Mouse (Mus musculus): ENCODE measurements around the gene Rabac1. TPM values are rescaled to one million over a fixed set of nuclear protein-coding genes. Genes with fewer than 3 reads are reported as not detected.

Rabac1 gene
- polyA plus RNA-seq, 1 experiment from 2014 or later, result 302 TPM

DNA sequence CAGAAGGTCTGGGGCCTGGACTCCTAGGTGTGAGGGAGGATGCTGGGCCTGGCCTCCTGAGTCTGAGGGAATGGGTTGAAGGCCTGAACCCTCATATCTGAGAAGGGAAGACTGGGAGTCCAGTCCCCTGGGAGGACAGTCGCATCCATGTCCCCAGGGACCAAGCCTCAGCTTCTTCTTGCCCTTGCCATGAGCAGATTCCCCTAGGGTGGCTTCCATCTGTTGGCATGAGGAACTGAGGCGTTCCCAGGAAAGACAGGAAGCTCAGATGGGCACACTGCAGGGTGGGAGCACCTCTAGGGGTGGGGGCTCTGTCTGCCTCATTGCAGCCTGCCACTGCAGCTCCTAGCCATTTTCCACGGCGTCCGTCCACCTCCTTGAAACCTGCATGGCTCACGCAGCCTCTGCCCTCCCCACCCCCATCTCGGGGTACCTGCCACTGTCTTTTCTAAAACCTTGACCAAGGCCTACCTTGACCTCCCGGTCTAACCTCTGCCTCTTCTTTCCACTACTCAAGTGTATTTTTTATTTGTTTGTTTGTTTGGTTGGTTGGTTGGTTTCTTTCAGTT, 31.4 kb upstream of the Rabac1 start:
- H3K4me1 ChIP-seq (replicated peaks), result peaks cover 58% of the 10 kb centered on the region
- H3K4me3 ChIP-seq, result peak overlapping the region; percentile 75
- no peaks in the 10 kb centered on the region for H3K9me3 ChIP-seq
- ATAC-seq (ENCODE audit: low FRiP score, low read depth), result no peak
- no peaks in the 10 kb centered on the region for H3K27me3 ChIP-seq
- H3K9ac ChIP-seq, result peak overlapping the region; percentile 94
- peak overlapping the region; percentile 79 for H3K4me2 ChIP-seq
- WGBS, result 71% methylated on average over 8 of the region's 8 CpGs
- peak overlapping the region; percentile 94 for H3K27ac ChIP-seq (replicated peaks)
- H3K36me3 ChIP-seq, result peaks cover 18% of the 10 kb centered on the region

DNA sequence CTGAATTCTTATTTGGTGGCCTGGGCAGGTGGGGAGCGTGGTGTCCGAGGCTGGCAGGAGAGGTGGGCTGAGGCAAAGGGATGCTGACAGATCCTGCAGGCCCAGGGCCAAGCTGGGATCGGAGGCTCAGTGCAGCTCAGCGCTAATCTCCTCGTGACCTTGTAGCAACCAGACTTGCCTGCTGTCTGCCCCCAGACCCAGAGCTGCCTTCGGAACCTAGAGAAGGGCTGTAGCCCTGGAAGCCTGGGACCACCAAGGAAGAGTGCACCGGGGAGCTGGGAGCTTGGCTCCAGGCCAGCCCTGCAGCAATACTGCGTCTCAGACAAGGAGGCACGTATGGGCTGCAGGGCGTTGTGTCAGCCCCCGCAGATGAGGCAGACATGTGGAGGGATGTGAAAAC, 30.7 kb upstream of the Rabac1 start:
- H3K9me3 ChIP-seq, result no peaks in the 10 kb centered on the region
- peak overlapping the region; percentile 94 for H3K9ac ChIP-seq
- H3K4me1 ChIP-seq (replicated peaks), result peaks cover 52% of the 10 kb centered on the region
- peak overlapping the region; percentile 79 for H3K4me2 ChIP-seq
- H3K27me3 ChIP-seq, result no peaks in the 10 kb centered on the region
- 35% methylated on average over 11 of the region's 11 CpGs for WGBS
- peak overlapping the region; percentile 75 for H3K4me3 ChIP-seq
- ATAC-seq (ENCODE audit: low FRiP score, low read depth), result no peak
- H3K36me3 ChIP-seq, result peaks cover 23% of the 10 kb centered on the region
- peak overlapping the region; percentile 38 for H3K27ac ChIP-seq (replicated peaks)

DNA sequence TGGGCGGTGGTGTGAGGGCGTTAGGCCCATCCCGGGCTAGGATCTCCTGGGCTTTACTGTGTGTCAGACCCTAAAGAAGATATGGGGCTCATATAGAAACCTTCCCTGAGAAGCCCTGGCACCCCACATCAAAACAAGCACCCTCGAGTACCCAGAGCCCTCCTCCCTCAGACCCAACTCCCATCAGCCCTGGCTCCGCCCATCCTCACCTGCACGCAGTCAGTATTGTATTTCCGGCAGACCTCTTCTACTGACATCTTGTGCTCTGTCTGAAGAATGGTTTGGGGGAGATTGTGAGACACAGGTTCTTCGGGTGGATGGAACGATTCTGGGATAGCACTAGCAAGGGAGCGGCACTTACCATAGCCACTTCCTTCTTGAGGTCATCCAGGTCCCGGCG, 28.2 kb upstream of the Rabac1 start:
- WGBS, result 78% methylated on average over 12 of the region's 12 CpGs
- H3K4me3 ChIP-seq, result no peak overlapping the region
- H3K4me1 ChIP-seq (replicated peaks), result peaks cover 28% of the 10 kb centered on the region
- H3K27ac ChIP-seq (replicated peaks), result no peak overlapping the region
- no peaks in the 10 kb centered on the region for H3K27me3 ChIP-seq
- ATAC-seq (ENCODE audit: low FRiP score, low read depth), result no peak
- no peak overlapping the region for H3K9ac ChIP-seq
- H3K9me3 ChIP-seq, result no peaks in the 10 kb centered on the region
- H3K36me3 ChIP-seq, result peaks cover 43% of the 10 kb centered on the region
- no peak overlapping the region for H3K4me2 ChIP-seq

DNA sequence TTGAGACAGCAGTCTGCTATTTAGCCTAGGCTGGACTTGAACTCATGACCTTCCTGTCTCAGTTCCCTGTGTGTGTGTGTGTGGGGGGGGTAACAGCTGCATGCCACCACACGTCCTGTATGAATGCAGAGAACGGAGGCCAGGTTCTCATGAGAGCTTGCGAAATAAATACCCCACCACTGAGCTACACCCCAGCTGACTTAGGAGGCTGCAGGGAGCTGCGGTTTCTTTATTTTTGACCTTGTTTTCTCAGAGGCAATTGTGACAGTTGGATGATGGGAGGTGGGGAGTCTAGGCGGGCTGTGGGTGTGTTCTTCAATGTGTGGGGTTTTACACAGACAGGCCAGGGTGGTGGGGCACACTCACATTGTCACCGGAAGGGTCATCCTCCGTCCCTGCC, 27.7 kb upstream of the Rabac1 start:
- Histone ChIP-seq H3K27ac (replicated peaks) (no peak overlapping the region), H3K9me3 (no peaks in the 10 kb centered on the region), H3K4me1 (replicated peaks) (peaks cover 28% of the 10 kb centered on the region), H3K36me3 (peaks cover 48% of the 10 kb centered on the region), H3K4me3 (no peak overlapping the region), H3K4me2 (no peak overlapping the region), H3K27me3 (no peaks in the 10 kb centered on the region), H3K9ac (no peak overlapping the region)
- WGBS, result 78% methylated on average over 7 of the region's 7 CpGs
- ATAC-seq (ENCODE audit: low FRiP score, low read depth), result no peak

DNA sequence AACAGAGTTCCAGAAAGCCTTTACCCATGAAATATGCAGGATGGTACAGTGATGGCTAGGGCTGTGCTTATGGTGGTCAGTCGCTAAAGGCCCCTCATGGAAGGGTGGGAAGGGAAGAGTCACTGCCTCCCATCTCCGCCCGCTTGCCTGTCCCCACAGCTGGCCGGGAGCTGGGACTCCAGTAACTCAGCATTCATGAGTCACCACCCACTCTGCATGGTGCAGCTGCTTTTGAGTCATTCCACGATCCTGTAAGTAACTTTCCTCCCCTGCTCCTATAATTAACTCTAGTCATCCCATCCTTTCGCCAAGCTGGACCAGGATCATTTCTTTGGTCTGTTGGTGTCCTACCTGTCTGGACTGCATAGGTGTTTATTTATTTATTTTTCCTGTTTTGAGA, 20.5 kb upstream of the Rabac1 start:
- ATAC-seq (ENCODE audit: low FRiP score, low read depth), result no peak
- Histone ChIP-seq H3K4me1 (replicated peaks) (no peaks in the 10 kb centered on the region), H3K9me3 (no peaks in the 10 kb centered on the region), H3K4me2 (no peak overlapping the region), H3K27me3 (no peaks in the 10 kb centered on the region), H3K9ac (no peak overlapping the region), H3K27ac (replicated peaks) (no peak overlapping the region), H3K36me3 (peaks cover 90% of the 10 kb centered on the region), H3K4me3 (no peak overlapping the region)
- WGBS, result 79% methylated on average over 6 of the region's 6 CpGs

DNA sequence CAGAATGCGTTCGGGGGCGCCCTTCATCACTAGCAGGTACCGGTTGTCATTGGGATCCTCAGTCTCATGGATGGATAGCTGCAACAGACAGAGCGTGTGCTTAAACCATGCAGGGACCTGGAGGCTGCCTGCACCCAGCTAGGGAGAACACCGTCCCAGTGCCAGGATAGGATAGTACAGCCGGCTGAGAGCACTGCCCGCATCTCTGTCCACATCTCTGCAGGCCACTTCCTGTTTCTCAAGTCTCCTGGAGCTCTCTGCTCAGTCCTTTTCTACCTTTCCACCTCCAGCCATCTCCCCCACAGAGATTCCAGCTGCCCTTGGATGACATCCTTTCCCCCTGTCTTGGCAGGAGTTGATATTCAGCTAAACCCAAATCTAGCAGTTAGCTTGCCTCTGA, 17.9 kb upstream of the Rabac1 start:
- no peak for ATAC-seq (ENCODE audit: low FRiP score, low read depth)
- Histone ChIP-seq H3K27me3 (no peaks in the 10 kb centered on the region), H3K36me3 (peaks cover 93% of the 10 kb centered on the region), H3K4me1 (replicated peaks) (no peaks in the 10 kb centered on the region), H3K9ac (no peak overlapping the region), H3K9me3 (no peaks in the 10 kb centered on the region), H3K4me3 (no peak overlapping the region), H3K27ac (replicated peaks) (no peak overlapping the region), H3K4me2 (no peak overlapping the region)
- WGBS, result 83% methylated on average over 8 of the region's 8 CpGs

DNA sequence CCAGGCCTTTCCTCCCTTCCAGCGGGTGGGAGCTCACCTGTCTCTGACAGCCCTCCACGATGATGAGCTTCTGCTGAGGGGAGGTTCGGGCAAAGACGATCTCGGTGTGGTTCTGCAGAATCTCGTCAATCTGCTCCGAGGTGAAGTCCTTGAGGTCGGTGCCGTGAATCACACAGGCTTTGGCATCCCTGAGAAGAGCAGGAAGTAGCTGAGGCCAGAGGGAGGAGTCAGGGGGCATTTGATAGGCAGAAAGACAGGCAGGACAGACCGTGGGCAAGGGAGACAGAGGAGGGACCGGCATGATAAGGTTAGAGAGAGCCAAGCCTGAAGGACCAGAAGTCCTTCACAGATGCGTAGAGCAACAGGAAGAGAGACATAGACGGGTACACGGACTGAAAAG, 15.4 kb upstream of the Rabac1 start:
- H3K36me3 ChIP-seq, result peaks cover 92% of the 10 kb centered on the region
- 0 out of 2 replicates have a peak, but pooled peaks have one; percentile 8 for ATAC-seq (ENCODE audit: low FRiP score, low read depth)
- no peaks in the 10 kb centered on the region for H3K9me3 ChIP-seq
- 90% methylated on average over 14 of the region's 14 CpGs for WGBS
- H3K4me2 ChIP-seq, result no peak overlapping the region
- no peaks in the 10 kb centered on the region for H3K4me1 ChIP-seq (replicated peaks)
- H3K27me3 ChIP-seq, result no peaks in the 10 kb centered on the region
- no peak overlapping the region for H3K9ac ChIP-seq
- no peak overlapping the region for H3K4me3 ChIP-seq
- H3K27ac ChIP-seq (replicated peaks), result no peak overlapping the region

DNA sequence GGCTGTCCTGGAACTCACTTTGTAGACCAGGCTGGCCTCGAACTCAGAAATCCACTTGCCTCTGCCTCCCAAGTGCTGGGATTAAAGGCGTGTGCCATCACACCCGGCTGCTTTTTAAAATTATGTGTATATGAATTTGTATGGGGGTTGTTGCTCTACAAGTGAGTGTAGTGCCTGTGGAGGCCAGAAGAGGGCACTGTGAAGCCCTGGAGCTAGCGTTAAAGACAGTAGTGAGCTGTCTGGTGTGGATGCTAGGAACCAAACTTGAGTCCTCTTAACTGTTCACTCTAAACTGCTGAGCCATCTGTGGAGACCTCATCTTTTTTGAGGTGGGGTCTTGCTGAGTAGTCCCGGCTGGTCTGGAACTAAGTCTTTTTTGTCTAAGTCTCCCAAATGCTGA, 13.2 kb upstream of the Rabac1 start:
- no peak overlapping the region for H3K9ac ChIP-seq
- H3K27me3 ChIP-seq, result no peaks in the 10 kb centered on the region
- H3K27ac ChIP-seq (replicated peaks), result no peak overlapping the region
- no peak overlapping the region for H3K4me3 ChIP-seq
- H3K9me3 ChIP-seq, result no peaks in the 10 kb centered on the region
- ATAC-seq (ENCODE audit: low FRiP score, low read depth), result no peak
- H3K36me3 ChIP-seq, result peaks cover 97% of the 10 kb centered on the region
- no peak overlapping the region for H3K4me2 ChIP-seq
- WGBS, result 72% methylated on average over 5 of the region's 5 CpGs
- no peaks in the 10 kb centered on the region for H3K4me1 ChIP-seq (replicated peaks)

DNA sequence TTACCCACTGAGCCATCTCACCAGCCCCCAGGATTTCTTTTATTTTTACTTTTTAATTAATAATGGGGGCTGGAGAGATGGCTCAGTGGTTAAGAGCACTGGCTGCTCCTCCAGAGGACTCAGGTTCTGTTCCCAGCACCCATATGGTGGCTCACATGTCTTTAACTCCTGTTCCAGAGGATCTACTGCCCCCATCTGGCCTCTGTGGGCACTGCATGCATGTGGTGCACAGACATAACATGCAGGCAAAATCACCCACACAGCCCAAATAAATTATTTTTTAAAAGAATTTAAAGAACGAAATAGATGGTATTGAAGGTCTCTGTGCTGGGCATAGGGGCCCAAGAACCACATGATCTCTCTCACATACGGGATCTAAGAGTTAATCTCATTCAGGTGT, 11.8 kb upstream of the Rabac1 start:
- 94% methylated on average over 2 of the region's 2 CpGs for WGBS
- H3K4me1 ChIP-seq (replicated peaks), result no peaks in the 10 kb centered on the region

DNA sequence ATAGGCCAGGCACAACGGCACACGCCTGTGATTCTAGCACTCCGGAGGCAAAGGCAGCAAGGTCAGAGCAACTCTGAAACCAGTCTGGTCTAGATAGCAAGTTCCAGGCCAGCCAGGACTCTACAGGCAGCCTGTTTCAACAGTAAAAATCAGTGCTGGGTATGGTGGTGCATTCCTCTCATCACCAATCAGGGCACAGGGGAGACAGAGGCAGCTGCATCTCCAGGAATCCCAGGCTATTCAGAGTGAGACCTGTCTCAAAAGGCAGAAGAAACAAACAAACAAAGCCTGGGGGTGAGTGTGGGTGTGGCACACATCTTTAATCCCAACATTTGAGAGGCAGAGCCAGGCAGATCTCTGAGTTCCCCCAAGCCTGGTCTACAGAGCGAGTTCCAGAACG, 10.8 kb upstream of the Rabac1 start:
- H3K9ac ChIP-seq, result no peak overlapping the region
- 86% methylated on average over 5 of the region's 5 CpGs for WGBS

More for the DNA sequence above, 11.8 kb upstream of the Rabac1 start:
- no peak overlapping the region for H3K4me2 ChIP-seq
- peaks cover 97% of the 10 kb centered on the region for H3K36me3 ChIP-seq
- H3K4me3 ChIP-seq, result no peak overlapping the region
- H3K9ac ChIP-seq, result no peak overlapping the region
- no peaks in the 10 kb centered on the region for H3K27me3 ChIP-seq
- H3K9me3 ChIP-seq, result no peaks in the 10 kb centered on the region
- no peak for ATAC-seq (ENCODE audit: low FRiP score, low read depth)
- H3K27ac ChIP-seq (replicated peaks), result no peak overlapping the region

DNA sequence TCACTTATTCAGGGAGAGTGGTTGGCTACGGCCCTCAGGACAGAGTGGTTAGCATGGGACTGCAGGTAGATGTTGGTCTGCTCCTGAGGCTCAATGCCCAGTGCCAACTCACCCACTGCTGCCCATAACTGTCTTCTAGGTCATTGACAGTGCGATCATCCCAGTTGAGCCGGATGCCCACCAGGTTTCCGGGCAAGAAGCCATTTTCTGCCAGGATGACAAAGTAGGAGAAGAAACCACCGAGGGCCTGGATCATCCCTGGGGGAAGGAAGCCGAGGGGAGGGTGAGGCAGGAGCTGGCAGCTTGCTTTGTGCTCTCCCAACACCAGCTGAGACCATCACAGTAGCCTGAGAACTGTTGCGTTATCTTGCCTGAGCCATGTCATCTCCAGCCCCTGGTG, 7.9 kb upstream of the Rabac1 start:
- Histone ChIP-seq H3K4me3 (no peak overlapping the region), H3K27me3 (no peaks in the 10 kb centered on the region), H3K9me3 (no peaks in the 10 kb centered on the region), H3K27ac (replicated peaks) (no peak overlapping the region), H3K4me2 (no peak overlapping the region), H3K36me3 (peaks cover 81% of the 10 kb centered on the region), H3K4me1 (replicated peaks) (no peaks in the 10 kb centered on the region), H3K9ac (no peak overlapping the region)
- ATAC-seq (ENCODE audit: low FRiP score, low read depth), result no peak
- WGBS, result 71% methylated on average over 7 of the region's 7 CpGs

More for the DNA sequence above, 10.8 kb upstream of the Rabac1 start:
- Histone ChIP-seq H3K4me3 (no peak overlapping the region), H3K27ac (replicated peaks) (no peak overlapping the region), H3K4me1 (replicated peaks) (no peaks in the 10 kb centered on the region), H3K36me3 (peaks cover 98% of the 10 kb centered on the region), H3K27me3 (no peaks in the 10 kb centered on the region), H3K9me3 (no peaks in the 10 kb centered on the region), H3K4me2 (no peak overlapping the region)
- no peak for ATAC-seq (ENCODE audit: low FRiP score, low read depth)

DNA sequence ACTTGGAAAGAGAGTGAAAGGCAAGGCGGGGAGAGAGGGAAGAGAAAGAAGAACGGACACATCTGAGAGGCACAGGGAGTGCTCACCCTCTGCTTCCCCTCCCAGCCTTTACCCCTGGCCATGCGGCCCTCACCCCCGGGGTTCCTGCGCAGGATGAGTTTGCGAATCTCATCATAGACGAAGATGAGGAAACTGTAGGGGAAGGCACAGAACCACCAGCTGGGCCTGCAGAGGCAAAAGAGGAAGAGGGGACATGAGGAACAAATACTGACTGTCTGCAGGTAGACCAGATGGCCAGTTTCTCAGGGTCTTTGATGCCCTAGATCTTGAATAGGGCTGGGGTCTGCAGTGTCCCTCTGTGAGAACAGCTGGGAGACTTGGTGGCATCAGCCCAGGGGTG, 6.2 kb upstream of the Rabac1 start:
- no peaks in the 10 kb centered on the region for H3K4me1 ChIP-seq (replicated peaks)
- no peaks in the 10 kb centered on the region for H3K9me3 ChIP-seq
- H3K4me2 ChIP-seq, result no peak overlapping the region
- no peak overlapping the region for H3K27ac ChIP-seq (replicated peaks)
- H3K36me3 ChIP-seq, result peaks cover 67% of the 10 kb centered on the region
- no peaks in the 10 kb centered on the region for H3K27me3 ChIP-seq
- no peak overlapping the region for H3K9ac ChIP-seq
- no peak overlapping the region for H3K4me3 ChIP-seq
- WGBS, result 88% methylated on average over 7 of the region's 7 CpGs
- no peak for ATAC-seq (ENCODE audit: low FRiP score, low read depth)

DNA sequence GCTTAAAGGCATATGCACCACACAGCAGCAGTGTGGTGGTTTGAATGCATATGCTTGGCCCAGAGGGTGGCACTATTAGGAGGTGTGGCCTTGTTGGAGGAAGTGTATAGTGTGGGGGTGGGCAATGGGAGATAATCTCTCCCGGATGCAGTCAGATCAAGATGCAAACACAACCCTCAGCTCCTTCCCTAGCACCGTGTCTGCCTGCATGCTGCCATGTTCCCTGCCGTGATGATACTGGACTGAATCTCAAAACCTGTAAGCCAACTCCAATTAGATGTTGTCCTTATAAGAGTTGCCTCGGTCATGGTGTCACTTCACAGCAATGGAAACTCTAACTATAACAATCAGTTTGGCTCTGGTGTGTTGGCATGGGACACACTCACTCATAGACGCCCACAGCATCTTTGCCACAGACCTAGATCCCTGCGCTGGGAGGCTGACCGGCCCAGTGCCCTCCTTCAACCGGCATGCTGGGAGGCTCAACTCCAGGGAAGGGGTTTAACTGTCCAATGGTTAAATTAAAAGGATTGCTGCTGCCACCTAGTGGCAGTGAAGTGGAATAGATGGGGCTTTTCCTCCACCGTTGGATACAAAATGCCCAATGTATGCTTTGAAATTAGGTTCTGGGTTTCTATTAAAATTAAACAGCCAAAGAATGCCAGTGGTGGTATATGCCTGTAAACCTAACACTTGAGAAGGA, 2.5 kb upstream of the Rabac1 start:
- WGBS, result 32% methylated on average over 9 of the region's 9 CpGs

More for the DNA sequence above, 2.5 kb upstream of the Rabac1 start:
- Histone ChIP-seq H3K27ac (replicated peaks) (no peak overlapping the region), H3K4me3 (no peak overlapping the region), H3K4me1 (replicated peaks) (peaks cover 12% of the 10 kb centered on the region), H3K36me3 (peaks cover 29% of the 10 kb centered on the region), H3K4me2 (no peak overlapping the region), H3K9ac (no peak overlapping the region), H3K27me3 (no peaks in the 10 kb centered on the region), H3K9me3 (no peaks in the 10 kb centered on the region)
- ATAC-seq (ENCODE audit: low FRiP score, low read depth), result no peak
